Mouse (Mus musculus): ENCODE measurements at regions not wholly inside any gene's neighbourhood (a gene's known extent, or its start where the extent isn't known, plus 50 kb on each side); places are given as distances from the start of the nearest gene placed in this dataset.

DNA sequence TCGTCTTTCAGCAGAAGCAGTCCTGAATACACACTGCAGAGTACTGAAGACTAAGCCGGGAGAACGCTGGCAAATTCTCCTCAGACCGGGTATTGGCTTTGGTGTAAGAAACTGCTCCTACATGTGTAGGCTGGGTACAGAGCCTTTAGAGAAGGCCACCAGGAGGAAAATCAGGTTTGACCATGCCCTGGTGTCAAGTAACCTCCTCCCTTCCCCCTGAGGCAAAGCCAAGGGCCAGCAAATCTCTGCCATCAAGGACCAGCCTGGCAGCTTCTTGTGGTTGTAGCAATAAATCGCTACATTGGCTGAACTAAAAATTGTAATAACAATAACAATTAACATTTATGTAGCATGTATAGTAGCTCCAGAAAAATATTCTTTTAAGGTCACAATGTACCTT lies 237.8 kb downstream of the Snx10 start:
- TF ChIP-seq CTCF (IDR thresholded peaks at IDR 0.05; ENCODE audit: control insufficient read depth, insufficient read depth, low read length) (no peak), POLR2A (IDR thresholded peaks at IDR 0.05; ENCODE audit: borderline replicate concordance, control insufficient read depth, low read depth, low read length) (no peak)

All from bone marrow, adult 2 months (tissue).